Mouse (Mus musculus) bone marrow macrophage, adult 2 months (primary cell): ENCODE measurements around the gene Stard3.

ENCODE experiments used
- CTCF ChIP-seq: IDR thresholded peaks from 2 replicates; pipeline ENCODE4 v1.5.1; 2012; ENCODE audit warnings: low read depth, mild to moderate bottlenecking, low read length, moderate library complexity
- POLR2A ChIP-seq: IDR thresholded peaks from 2 replicates; pipeline ENCODE4 v1.6.1; 2012; ENCODE audit warnings: mild to moderate bottlenecking, low read depth, low read length, borderline replicate concordance

GRCm38 (mm10) chr11:98381651-98382050, 23.5 kb downstream of the Stard3 start:
- no peak for TF ChIP-seq CTCF
- TF ChIP-seq POLR2A, result no peak
